Mouse (Mus musculus): ENCODE data around the gene Mosmo. TPM values are rescaled to one million over a fixed set of nuclear protein-coding genes. Genes with fewer than 3 reads are reported as not detected.

Mosmo gene
- total RNA-seq, 2 experiments from 2014 or later: 25.6 to 31.3 TPM

DNA sequence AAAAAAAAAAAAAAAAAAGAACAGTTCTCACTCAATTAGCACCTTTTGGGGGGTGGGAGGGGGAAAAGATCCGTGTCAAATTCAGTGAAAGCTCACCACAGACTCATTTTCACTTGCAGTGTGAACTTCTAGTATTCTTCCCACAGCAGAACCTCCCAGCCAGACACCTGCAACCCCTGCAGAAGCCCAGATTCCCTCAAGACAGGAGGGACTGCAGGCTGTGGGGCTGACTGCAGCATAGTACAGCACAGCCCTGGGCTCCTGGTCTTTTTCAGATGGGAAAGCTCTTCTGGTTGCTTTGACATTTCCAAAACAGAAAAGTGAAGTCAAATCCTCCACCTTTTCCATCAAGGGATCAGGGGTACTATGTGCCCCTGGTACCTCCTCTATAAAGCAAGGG is 90.0 kb downstream of the Mosmo start:
- DNase-seq (ENCODE audit: low spot score in 2 of 2): no peak

DNA sequence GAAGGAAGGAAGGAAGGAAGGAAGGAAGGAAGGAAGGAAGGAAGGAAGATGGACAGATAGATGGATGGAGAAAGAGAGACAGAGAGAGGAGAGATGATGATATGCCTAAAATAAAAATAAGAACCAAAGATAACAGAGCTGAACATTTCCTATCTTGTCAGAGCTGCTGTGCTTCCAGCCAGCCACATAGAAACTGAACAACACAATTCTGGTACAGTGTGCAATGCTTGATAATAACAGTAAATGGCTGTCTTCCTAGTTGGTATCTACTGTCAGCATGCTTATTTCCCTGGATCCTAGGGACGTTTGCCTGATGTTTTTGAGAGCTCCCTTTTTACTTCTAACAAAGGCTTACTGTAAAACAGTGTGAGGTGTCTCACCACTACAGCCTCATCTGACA is 94.0 kb downstream of the Mosmo start:
- no peak for DNase-seq (ENCODE audit: low spot score in 2 of 2)

DNA sequence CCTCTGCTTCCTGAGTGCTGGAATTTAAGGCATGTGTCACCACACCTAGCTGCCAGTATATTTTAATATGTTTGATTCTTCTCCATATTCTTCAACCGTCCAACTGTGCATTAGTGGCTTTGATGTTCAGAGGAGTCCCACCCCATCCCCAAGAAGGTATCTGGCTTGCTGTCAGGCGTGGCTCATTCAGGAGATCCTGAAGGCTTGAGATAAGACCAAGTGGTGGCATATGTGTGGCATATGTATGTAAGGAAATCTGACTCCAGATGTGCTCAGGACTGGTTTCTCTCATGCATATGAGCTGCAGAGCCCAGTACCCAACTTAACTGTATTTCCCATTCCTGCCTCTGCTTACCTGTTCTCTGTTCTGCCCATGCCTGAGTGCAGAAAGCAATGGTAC is 100.6 kb downstream of the Mosmo start:
- DNase-seq (ENCODE audit: low spot score in 2 of 2): no peak

Other genes starting within 250 kb of the Mosmo start
- gene Uqcrc2, start 42.4 kb upstream of the Mosmo start, total RNA-seq (2021): 100 to 1,000 TPM; 395 to 428 TPM
- not detected for gene Pdzd9, start 7.3 kb upstream of the Mosmo start, total RNA-seq (2021)
- under 1 TPM; 0.67 to 0.74 TPM for gene Vwa3a, start 61.7 kb downstream of the Mosmo start, total RNA-seq (2021)
- gene Gm5737, start 134.7 kb downstream of the Mosmo start, total RNA-seq (2021): under 1 TPM in 1 of 2 experiments, not detected in 1; 0.54 TPM
- 10 to 100 TPM; 77.1 TPM for gene Eef2k, start 165.2 kb downstream of the Mosmo start, total RNA-seq (2021)
- gene Polr3e, start 240.1 kb downstream of the Mosmo start, total RNA-seq (2021): 10 to 100 TPM; 18.2 to 23.1 TPM

Data from gastrocnemius, postnatal 4 days (tissue).